Mouse (Mus musculus) heart, postnatal 14 days (tissue): ENCODE results near the gene Kdelc2. TPM values are rescaled to one million over a fixed set of nuclear protein-coding genes. Genes with fewer than 3 reads are reported as not detected.

ENCODE experiments used
- DNase-seq, 2 experiments: peaks; one replicate each; pipeline ENCODE4 v3.0.0; 2021 to 2022
- intact Hi-C: fragments of 180-260 bp; cut with DNase I; formaldehyde crosslinking; loops from one replicate; pipeline ENCODE4 v1.15.1; 2025
- long read RNA-seq, 2 experiments: library from polyadenylated mRNA; stranded (forward); transcript quantifications; one replicate each; pipeline ENCODE4 v2.0.0; 2021
- total RNA-seq, 2 experiments: library from RNA; stranded (reverse); gene quantifications; 2 replicates each; pipeline ENCODE4 v1.2.3; 2021

Kdelc2 gene
- total RNA-seq: 10 to 100 TPM; 10.9 to 12.3 TPM
- long read RNA-seq, experiment 1, transcript Kdelc2-201 (8 exons, 3,642 nt): major isoform, 23 of 29 reads
- long read RNA-seq, experiment 1, partial matches to known transcripts: 5 of 29 reads
- long read RNA-seq, experiment 1, other reads (novel, unspliced or antisense): 1 of 29 reads
- long read RNA-seq, experiment 2, transcript Kdelc2-201 (8 exons, 3,642 nt): major isoform, 34 of 43 reads
- long read RNA-seq, experiment 2, partial matches to known transcripts: 9 of 43 reads
- long read RNA-seq, experiment 2, other reads (novel, unspliced or antisense): 0 of 43 reads

DNA sequence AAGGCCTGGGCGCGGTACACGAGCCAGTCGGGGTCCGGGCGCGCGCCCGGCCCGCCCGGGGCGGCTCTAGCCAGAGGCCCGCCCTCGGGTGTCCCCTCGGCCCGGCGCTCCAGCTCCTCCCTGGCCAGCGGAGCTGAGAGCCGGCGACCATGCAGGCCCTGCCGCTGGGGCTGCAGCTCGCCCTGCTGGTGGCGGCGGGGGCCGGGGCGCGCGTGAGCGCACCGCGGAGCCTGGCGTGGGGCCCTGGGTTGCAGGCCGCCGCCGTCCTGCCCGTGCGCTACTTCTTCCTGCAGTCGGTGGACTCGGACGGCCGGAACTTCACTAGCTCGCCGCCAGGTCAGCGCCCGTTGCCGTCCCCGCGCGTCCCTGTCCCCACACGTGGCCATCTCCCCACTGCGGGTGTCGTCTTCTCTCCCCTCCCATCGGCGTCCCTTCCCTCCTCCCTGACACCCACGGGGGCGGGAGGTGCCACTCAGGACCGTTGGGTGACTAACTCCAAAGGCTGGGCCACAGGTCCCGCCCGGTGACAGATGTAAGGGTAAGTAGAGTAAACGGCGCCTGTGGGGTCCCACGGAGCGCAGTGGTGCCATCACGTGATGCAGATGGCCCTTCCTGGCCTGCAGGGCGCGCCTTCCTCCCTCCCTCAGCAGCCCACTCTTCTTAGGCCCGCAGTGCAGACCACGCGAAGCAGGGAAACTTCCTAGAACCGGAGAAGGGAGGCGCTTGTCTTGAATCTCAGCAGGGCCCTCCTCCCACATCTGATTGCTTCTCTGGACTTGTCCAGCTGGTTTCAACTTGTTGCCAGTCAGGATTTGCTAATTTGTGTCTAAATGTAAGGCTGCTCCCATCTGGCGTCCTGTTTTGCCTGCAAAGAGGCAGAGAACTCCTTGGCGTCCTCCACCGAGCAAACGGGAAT lies at the start of gene Kdelc2:
Gene Kdelc2 (plus strand): TSS at position 75 of the 916 bp plus-strand sequence.
- intact Hi-C loops: loop anchor here (5.0 kb wide), 2 partner anchors 42 to 132 kb away; no protein-coding TSS in a partner anchor
- DNase-seq: peak; percentile 74 to 76

GRCm38 (mm10) chr9:53335131-53335530 lies 48.7 kb upstream of the Kdelc2 start:
- no peak for DNase-seq
- intact Hi-C loops: no loop called here

DNA sequence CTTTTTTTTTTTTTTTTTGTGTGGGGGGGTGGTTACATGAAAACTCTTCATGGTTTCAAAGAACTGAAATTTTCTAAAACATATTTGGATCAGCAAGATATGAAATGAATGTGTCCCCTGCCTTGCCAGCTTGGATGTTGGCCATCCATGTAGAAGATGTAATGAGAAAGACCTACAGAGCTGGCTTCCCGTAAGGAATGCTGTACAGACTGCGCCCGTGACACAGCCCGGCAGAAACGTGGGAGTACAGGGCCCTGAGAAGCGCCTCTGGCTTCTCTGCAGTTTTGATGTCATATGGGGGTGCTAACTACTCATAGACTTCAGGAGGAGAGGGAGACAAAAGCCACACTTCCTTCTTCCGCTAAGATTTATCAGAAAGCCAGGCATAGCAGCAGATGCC lies 44.2 kb upstream of the Kdelc2 start:
- DNase-seq: no peak
- intact Hi-C loops: loop anchor here (5.0 kb wide), 1 partner anchor 43 kb away; the partner anchor contains the start of gene Kdelc2

DNA sequence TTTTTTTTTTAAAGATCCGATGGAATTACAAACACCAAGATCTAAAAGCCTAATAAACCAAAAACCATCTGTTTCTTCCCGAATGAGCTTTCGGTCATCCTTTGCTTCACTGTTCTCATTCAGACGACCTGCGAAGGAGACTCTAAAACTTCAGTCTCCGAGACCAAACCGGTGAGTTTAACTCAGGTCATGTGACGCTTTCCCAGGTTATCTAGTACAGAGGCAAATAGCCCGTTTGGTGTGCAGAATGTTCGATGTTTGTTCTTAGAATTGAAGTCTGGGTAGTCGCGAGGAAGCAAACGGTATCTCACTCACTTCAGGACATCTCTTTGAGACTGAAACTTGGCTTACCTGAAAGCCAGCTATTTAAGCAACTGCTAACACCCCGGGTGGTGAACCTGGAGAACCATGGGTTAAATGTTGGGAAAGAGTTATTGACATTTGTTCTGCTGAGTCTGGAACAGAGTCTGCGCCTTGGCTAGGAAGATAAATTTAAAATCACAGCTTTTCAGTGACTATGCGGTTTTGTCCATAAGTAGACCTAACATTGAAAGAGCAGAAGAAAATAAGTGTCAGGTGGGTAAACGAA lies 43.4 kb upstream of the Kdelc2 start:
- intact Hi-C loops: loop anchor here (5.0 kb wide), 1 partner anchor 42 kb away; the partner anchor contains the start of gene Kdelc2
- DNase-seq: no peak

DNA sequence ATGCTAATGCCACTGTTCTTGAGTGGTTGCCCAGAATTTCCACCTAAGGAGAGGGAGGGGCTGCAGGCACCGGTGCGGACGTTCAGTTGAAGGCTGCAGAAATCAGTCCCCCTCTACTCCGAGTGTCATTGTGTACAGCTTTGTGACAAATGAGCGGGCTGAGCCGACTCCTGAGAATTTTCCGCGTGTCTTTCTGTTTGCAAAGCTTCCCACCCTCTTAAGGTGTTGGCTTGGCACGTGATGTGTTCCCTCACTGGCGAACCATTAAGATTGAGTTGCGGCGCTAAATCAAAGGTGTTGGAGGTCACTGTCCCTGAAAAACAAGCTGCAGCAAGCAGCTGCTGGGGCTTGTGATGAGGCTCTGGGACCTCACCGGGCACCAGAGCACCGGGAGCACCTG lies 42.9 kb upstream of the Kdelc2 start:
- intact Hi-C loops: loop anchor here (5.0 kb wide), 1 partner anchor 41 kb away; the partner anchor contains the start of gene Kdelc2
- peak in 1 of 2 experiments; percentile 8 for DNase-seq

- intact Hi-C loops: loop anchor here (5.0 kb wide), 1 partner anchor 40 kb away; the partner anchor contains the start of gene Kdelc2
- no peak for DNase-seq
Measured at GRCm38 (mm10) chr9:53341981-53342380, 41.8 kb upstream of the Kdelc2 start.

DNA sequence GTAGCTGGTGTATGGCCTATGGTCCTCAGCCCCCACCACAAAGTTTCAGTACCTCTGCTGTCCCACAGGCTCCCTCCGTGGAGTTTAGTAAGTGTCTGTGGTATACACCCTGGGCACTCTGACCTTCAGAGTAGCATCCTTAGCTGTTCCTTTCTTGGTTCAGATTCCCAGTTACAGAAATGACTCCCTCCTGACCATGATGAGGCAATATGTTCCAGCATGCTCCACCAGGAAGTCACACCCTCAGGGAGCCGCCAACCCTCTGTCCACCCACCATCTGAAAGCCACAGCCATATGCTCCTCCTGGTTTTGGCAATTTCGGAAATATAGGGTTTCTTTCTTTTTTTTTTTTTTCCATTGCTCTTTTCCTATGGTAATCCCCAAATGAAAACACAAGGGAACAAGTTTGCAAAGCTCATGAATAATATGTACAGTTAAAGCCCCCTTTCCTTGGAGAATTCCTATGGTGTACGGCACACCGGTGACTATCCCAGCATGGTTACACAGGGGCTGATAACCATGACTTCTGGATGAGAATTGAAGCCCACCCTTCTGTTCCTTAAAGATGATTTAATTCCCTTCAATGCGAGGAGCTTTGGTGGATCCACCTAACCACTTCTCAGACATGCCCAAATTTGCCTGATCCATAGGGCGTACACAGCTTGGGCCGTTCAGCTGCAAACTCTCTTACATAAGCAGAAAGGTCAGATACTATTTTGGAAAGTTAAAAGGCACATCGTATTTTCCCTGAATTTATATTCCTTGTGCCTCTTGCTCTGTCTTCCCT lies 39.0 kb upstream of the Kdelc2 start:
- intact Hi-C loops: loop anchor here (5.0 kb wide), 1 partner anchor 37 kb away; the partner anchor contains the start of gene Kdelc2
- DNase-seq: no peak

DNA sequence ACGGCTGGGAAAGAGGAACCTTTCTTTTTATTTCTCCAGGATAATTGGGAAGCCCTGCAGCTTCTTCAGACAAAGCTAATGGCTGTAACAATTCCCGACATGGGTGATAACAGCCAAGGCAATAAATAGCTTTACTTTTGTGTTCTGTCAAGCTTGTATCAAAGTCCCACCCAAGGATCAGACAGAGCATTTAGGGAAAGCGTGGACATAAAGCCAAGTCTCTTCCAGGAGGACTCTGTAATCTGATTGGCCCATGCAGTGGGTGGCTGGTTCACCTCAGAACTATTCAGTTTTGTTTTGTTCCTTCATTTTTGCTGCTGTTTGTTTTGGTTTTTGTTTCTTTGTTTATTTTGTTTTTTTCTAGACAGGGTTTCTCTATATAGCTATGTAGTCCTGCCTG lies 38.1 kb upstream of the Kdelc2 start:
- intact Hi-C loops: no loop called here
- no peak for DNase-seq

- intact Hi-C loops: no loop called here
- no peak for DNase-seq
Measured at GRCm38 (mm10) chr9:53346402-53346801, 37.4 kb upstream of the Kdelc2 start.

GRCm38 (mm10) chr9:53349211-53349610 lies 34.6 kb upstream of the Kdelc2 start:
- no peak for DNase-seq
- intact Hi-C loops: no loop called here

- no peak for DNase-seq
- intact Hi-C loops: no loop called here
Measured at GRCm38 (mm10) chr9:53350331-53350730, 33.5 kb upstream of the Kdelc2 start.

GRCm38 (mm10) chr9:53351899-53352298 lies 31.9 kb upstream of the Kdelc2 start:
- no peak for DNase-seq

GRCm38 (mm10) chr9:53353161-53353560 lies 30.7 kb upstream of the Kdelc2 start:
- intact Hi-C loops: no loop called here
- no peak for DNase-seq

More at GRCm38 (mm10) chr9:53351899-53352298, 31.9 kb upstream of the Kdelc2 start:
- intact Hi-C loops: no loop called here

DNA sequence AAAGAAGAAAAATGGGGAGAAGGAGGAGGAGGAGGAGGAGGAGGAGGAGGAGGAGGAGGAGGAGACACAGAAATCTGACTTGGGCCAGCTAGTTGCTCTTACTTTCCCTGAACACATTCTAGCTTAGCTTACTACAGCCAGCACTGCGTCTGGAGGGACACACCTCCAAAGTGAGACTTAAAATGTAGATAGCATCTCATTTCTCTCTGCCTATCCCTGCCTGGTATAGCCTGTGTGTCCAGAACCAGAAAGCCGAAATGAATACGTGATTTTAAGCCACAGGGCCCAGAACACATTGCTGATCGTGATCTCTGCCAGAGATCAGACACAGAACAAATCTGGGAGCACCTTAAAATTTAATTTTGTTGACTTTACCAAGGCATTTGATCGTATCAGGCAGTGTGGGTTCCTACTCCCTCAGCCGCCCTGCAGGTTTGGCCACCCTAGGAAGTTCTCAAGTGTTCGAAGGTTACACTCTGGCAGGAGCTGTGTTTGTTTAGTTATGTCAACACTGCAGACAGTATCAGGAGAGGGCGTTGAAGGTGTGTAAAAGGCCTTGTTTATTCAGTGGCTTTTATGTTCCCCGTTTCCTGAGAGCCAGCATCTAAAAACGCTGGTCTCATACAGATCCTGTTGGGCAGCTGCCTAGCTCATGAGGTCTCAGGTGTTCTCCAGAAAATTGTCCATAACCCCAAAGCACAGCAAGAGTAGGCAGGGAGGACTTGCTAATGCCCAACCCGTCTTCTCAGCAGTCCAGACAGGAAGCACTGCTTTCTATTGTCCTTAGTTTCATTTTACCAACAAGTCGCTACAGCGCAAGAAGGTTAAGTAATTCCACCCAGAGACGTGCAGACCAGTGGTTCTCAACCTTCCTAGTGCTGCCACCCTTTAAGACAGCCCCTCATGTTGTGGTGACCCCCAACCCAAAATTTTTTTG lies 27.3 kb upstream of the Kdelc2 start:
- intact Hi-C loops: no loop called here
- DNase-seq: no peak

DNA sequence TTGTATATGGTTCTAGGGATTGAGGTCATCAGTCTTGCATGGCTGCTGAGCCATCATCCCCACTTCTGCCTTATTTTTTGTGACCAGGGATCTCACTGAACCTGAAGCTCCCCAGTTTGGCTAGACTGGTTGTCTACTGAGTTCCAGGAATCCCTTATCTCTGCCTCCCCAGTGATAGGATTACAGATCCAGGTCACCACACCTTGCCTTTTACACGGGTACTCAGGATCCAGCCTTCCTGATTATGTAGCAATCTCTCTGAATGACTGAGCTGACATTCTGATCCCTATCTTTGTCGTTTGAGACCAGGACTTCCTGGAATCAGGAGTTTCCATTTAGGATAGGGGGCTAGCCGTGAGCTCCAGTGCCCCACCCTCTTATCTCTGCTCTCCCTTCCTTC lies 12.5 kb upstream of the Kdelc2 start:
- DNase-seq: no peak
- intact Hi-C loops: no loop called here

GRCm38 (mm10) chr9:53375907-53376306 lies 7.9 kb upstream of the Kdelc2 start:
- intact Hi-C loops: no loop called here

GRCm38 (mm10) chr9:53376820-53377219 lies 7.0 kb upstream of the Kdelc2 start:
- DNase-seq: no peak

More at GRCm38 (mm10) chr9:53375907-53376306, 7.9 kb upstream of the Kdelc2 start:
- DNase-seq: peak; percentile 29 to 38

DNA sequence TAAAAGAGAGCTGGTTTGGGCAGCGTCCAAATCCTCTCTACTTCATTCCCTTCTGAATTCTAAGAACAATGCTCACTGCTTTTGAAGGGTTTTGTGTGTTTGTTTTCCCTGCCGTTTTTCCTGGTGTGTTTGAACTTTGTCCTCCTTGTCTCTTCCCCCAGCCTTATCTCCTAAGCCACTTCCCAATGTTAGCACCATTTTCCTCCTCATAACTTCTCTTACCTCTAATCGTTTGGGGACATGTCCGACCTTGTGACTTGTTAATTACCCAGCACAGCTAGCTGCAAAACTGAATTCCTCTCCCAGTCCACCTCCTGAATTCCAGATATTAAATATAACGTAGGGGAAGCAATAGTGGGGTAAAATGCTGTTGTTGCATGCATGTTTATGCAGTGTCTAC lies 6.2 kb upstream of the Kdelc2 start:
- intact Hi-C loops: no loop called here
- DNase-seq: no peak

More at GRCm38 (mm10) chr9:53376820-53377219, 7.0 kb upstream of the Kdelc2 start:
- intact Hi-C loops: no loop called here

DNA sequence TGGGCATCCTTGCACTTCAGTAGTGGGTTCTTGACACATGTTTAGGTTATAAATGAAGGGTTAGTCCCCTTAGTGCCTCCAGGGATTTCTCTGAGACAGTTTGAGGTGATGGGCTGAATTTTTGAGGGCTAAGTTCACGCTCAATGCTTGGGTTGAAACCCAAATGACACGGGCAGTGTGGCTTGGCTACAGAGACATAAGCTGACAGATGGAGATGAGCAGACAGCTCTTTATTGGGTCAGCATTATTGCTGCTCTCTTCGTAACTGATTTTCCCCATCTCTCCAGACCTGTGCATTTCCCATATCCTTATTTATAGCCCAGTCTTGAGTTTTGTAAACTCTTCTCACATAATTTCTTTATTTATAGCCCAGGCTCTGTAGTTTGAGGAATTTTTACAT lies 5.7 kb upstream of the Kdelc2 start:
- DNase-seq: no peak
- intact Hi-C loops: no loop called here
